Mouse (Mus musculus): ENCODE results near the gene Rrp8. TPM values are rescaled to one million over a fixed set of nuclear protein-coding genes. Genes with fewer than 3 reads are reported as not detected.

Rrp8 gene
- polyA plus RNA-seq, 1 experiment from 2014 or later = 19.3 TPM

- no peak overlapping the region for H3K27ac ChIP-seq (ENCODE audit: low read depth, low read length)
- H3K4me3 ChIP-seq (ENCODE audit: low read depth, low read length) = no peak overlapping the region
- no peaks in the 10 kb centered on the region for H3K9me3 ChIP-seq (replicated peaks; ENCODE audit: control insufficient read depth, low read length)
- peaks cover 16% of the 10 kb centered on the region for H3K4me1 ChIP-seq (ENCODE audit: control insufficient read depth, insufficient read depth, low read length)
- WGBS = 28% methylated on average over 8 of the region's 8 CpGs
- H3K9ac ChIP-seq (ENCODE audit: low read length) = 0 out of 2 replicates have a peak overlapping the region, but pooled peaks have one; percentile 3
- H3K27me3 ChIP-seq (replicated peaks; ENCODE audit: control insufficient read depth, insufficient read depth, low read length) = no peaks in the 10 kb centered on the region
- DNase-seq (ENCODE audit: low spot score) (no peak), ATAC-seq (no peak)
- H3K36me3 ChIP-seq (ENCODE audit: control insufficient read depth, insufficient read depth, low read length) = peaks cover 82% of the 10 kb centered on the region
- H3K4me2 ChIP-seq (ENCODE audit: low read length) = no peak overlapping the region
Observed at GRCm38 (mm10) chr7:105774661-105775060, 37.5 kb upstream of the Rrp8 start.

- Histone ChIP-seq H3K27me3 (replicated peaks; ENCODE audit: control insufficient read depth, insufficient read depth, low read length) (no peaks in the 10 kb centered on the region), H3K27ac (ENCODE audit: low read depth, low read length) (no peak overlapping the region), H3K9ac (ENCODE audit: low read length) (no peak overlapping the region), H3K4me1 (ENCODE audit: control insufficient read depth, insufficient read depth, low read length) (peaks cover 5% of the 10 kb centered on the region; the same call in 1 of the 2 replicates), H3K4me2 (ENCODE audit: low read length) (no peak overlapping the region), H3K36me3 (ENCODE audit: control insufficient read depth, insufficient read depth, low read length) (peaks cover 84% of the 10 kb centered on the region), H3K9me3 (replicated peaks; ENCODE audit: control insufficient read depth, low read length) (no peaks in the 10 kb centered on the region), H3K4me3 (ENCODE audit: low read depth, low read length) (no peak overlapping the region)
- ATAC-seq (no peak), DNase-seq (ENCODE audit: low spot score) (no peak)
- 92% methylated on average over 5 of the region's 5 CpGs for WGBS
Observed at GRCm38 (mm10) chr7:105773041-105773440, 35.9 kb upstream of the Rrp8 start.

GRCm38 (mm10) chr7:105772331-105772730, 35.1 kb upstream of the Rrp8 start:
- Histone ChIP-seq H3K27me3 (replicated peaks; ENCODE audit: control insufficient read depth, insufficient read depth, low read length) (no peaks in the 10 kb centered on the region), H3K4me3 (ENCODE audit: low read depth, low read length) (no peak overlapping the region), H3K4me2 (ENCODE audit: low read length) (no peak overlapping the region), H3K9ac (ENCODE audit: low read length) (no peak overlapping the region), H3K36me3 (ENCODE audit: control insufficient read depth, insufficient read depth, low read length) (peaks cover 84% of the 10 kb centered on the region), H3K9me3 (replicated peaks; ENCODE audit: control insufficient read depth, low read length) (no peaks in the 10 kb centered on the region), H3K4me1 (ENCODE audit: control insufficient read depth, insufficient read depth, low read length) (peaks cover 2% of the 10 kb centered on the region; the same call in 1 of the 2 replicates), H3K27ac (ENCODE audit: low read depth, low read length) (no peak overlapping the region)
- WGBS = 96% methylated on average over 15 of the region's 15 CpGs
- ATAC-seq (no peak), DNase-seq (ENCODE audit: low spot score) (no peak)

- H3K27ac ChIP-seq (ENCODE audit: low read depth, low read length) = no peak overlapping the region
- WGBS = 92% methylated on average over 3 of the region's 3 CpGs
- no peaks in the 10 kb centered on the region for H3K27me3 ChIP-seq (replicated peaks; ENCODE audit: control insufficient read depth, insufficient read depth, low read length)
- H3K9ac ChIP-seq (ENCODE audit: low read length) = no peak overlapping the region
- DNase-seq (ENCODE audit: low spot score) = no peak
- ATAC-seq = no peak
- H3K4me2 ChIP-seq (ENCODE audit: low read length) = no peak overlapping the region
- no peak overlapping the region for H3K4me3 ChIP-seq (ENCODE audit: low read depth, low read length)
- H3K4me1 ChIP-seq (ENCODE audit: control insufficient read depth, insufficient read depth, low read length) = peaks cover 1% of the 10 kb centered on the region; the same call in 1 of the 2 replicates
- peaks cover 95% of the 10 kb centered on the region for H3K36me3 ChIP-seq (ENCODE audit: control insufficient read depth, insufficient read depth, low read length)
- H3K9me3 ChIP-seq (replicated peaks; ENCODE audit: control insufficient read depth, low read length) = no peaks in the 10 kb centered on the region
Observed at GRCm38 (mm10) chr7:105769959-105770358, 32.8 kb upstream of the Rrp8 start.

- no peaks in the 10 kb centered on the region for H3K9me3 ChIP-seq (replicated peaks; ENCODE audit: control insufficient read depth, low read length)
- 0 out of 2 replicates have a peak, but pooled peaks cover 3% of the 10 kb centered on the region for H3K27me3 ChIP-seq (replicated peaks; ENCODE audit: control insufficient read depth, insufficient read depth, low read length)
- no peak overlapping the region for H3K4me3 ChIP-seq (ENCODE audit: low read depth, low read length)
- no peak overlapping the region for H3K4me2 ChIP-seq (ENCODE audit: low read length)
- no peaks in the 10 kb centered on the region; the same call in 1 of the 2 replicates for H3K4me1 ChIP-seq (ENCODE audit: control insufficient read depth, insufficient read depth, low read length)
- ATAC-seq (no peak), DNase-seq (ENCODE audit: low spot score) (no peak)
- 44% methylated on average over 6 of the region's 6 CpGs for WGBS
- H3K36me3 ChIP-seq (ENCODE audit: control insufficient read depth, insufficient read depth, low read length) = peaks cover 99% of the 10 kb centered on the region
- H3K27ac ChIP-seq (ENCODE audit: low read depth, low read length) = no peak overlapping the region
- H3K9ac ChIP-seq (ENCODE audit: low read length) = no peak overlapping the region
Observed at GRCm38 (mm10) chr7:105767729-105768165, 30.6 kb upstream of the Rrp8 start.

GRCm38 (mm10) chr7:105764331-105764730, 27.1 kb upstream of the Rrp8 start:
- no peak overlapping the region for H3K4me3 ChIP-seq (ENCODE audit: low read depth, low read length)
- no peak overlapping the region for H3K4me2 ChIP-seq (ENCODE audit: low read length)
- H3K27me3 ChIP-seq (replicated peaks; ENCODE audit: control insufficient read depth, insufficient read depth, low read length) = 0 out of 2 replicates have a peak, but pooled peaks cover 3% of the 10 kb centered on the region
- no peak for DNase-seq (ENCODE audit: low spot score)
- WGBS = 92% methylated on average over 11 of the region's 11 CpGs
- no peaks in the 10 kb centered on the region; the same call in 1 of the 2 replicates for H3K4me1 ChIP-seq (ENCODE audit: control insufficient read depth, insufficient read depth, low read length)
- peaks cover 94% of the 10 kb centered on the region for H3K36me3 ChIP-seq (ENCODE audit: control insufficient read depth, insufficient read depth, low read length)
- no peak for ATAC-seq
- H3K9ac ChIP-seq (ENCODE audit: low read length) = no peak overlapping the region
- no peaks in the 10 kb centered on the region for H3K9me3 ChIP-seq (replicated peaks; ENCODE audit: control insufficient read depth, low read length)
- no peak overlapping the region for H3K27ac ChIP-seq (ENCODE audit: low read depth, low read length)

GRCm38 (mm10) chr7:105762517-105763270, 25.5 kb upstream of the Rrp8 start:
- H3K9ac ChIP-seq (ENCODE audit: low read length) = no peak overlapping the region
- no peaks in the 10 kb centered on the region for H3K9me3 ChIP-seq (replicated peaks; ENCODE audit: control insufficient read depth, low read length)
- no peaks in the 10 kb centered on the region for H3K4me1 ChIP-seq (ENCODE audit: control insufficient read depth, insufficient read depth, low read length)
- H3K4me2 ChIP-seq (ENCODE audit: low read length) = no peak overlapping the region
- H3K36me3 ChIP-seq (ENCODE audit: control insufficient read depth, insufficient read depth, low read length) = peaks cover 94% of the 10 kb centered on the region
- H3K4me3 ChIP-seq (ENCODE audit: low read depth, low read length) = no peak overlapping the region
- no peak overlapping the region for H3K27ac ChIP-seq (ENCODE audit: low read depth, low read length)
- WGBS = 28% methylated on average over 55 of the region's 55 CpGs
- H3K27me3 ChIP-seq (replicated peaks; ENCODE audit: control insufficient read depth, insufficient read depth, low read length) = 0 out of 2 replicates have a peak, but pooled peaks cover 3% of the 10 kb centered on the region
- DNase-seq (ENCODE audit: low spot score) (no peak), ATAC-seq (0 out of 2 replicates have a peak, but pooled peaks have one; percentile 16)

GRCm38 (mm10) chr7:105761813-105762484, 24.8 kb upstream of the Rrp8 start:
- Histone ChIP-seq H3K9ac (ENCODE audit: low read length) (0 out of 2 replicates have a peak overlapping the region, but pooled peaks have one; percentile 25), H3K36me3 (ENCODE audit: control insufficient read depth, insufficient read depth, low read length) (peaks cover 94% of the 10 kb centered on the region), H3K4me3 (ENCODE audit: low read depth, low read length) (no peak overlapping the region), H3K4me2 (ENCODE audit: low read length) (no peak overlapping the region), H3K4me1 (ENCODE audit: control insufficient read depth, insufficient read depth, low read length) (no peaks in the 10 kb centered on the region), H3K27ac (ENCODE audit: low read depth, low read length) (no peak overlapping the region), H3K9me3 (replicated peaks; ENCODE audit: control insufficient read depth, low read length) (no peaks in the 10 kb centered on the region), H3K27me3 (replicated peaks; ENCODE audit: control insufficient read depth, insufficient read depth, low read length) (0 out of 2 replicates have a peak, but pooled peaks cover 3% of the 10 kb centered on the region)
- ATAC-seq = 0 out of 2 replicates have a peak, but pooled peaks have one; percentile 22
- 23% methylated on average over 51 of the region's 51 CpGs for WGBS
- no peak for DNase-seq (ENCODE audit: low spot score)

All from forebrain, embryonic 14.5 days (tissue).